Mouse (Mus musculus) E14TG2a.4 (cell line): ENCODE measurements around the gene Ascl1.

Source experiments
- H3K27me3 ChIP-seq: 2 replicates; pipeline ENCODE4 v1.6.1; 2014; ENCODE audit warnings: low read length, control low read depth; ENCODE audit not compliant: insufficient read depth
- H3K36me3 ChIP-seq: 2 replicates; pipeline ENCODE4 v1.6.1; 2014; ENCODE audit warnings: low read length, control low read depth; ENCODE audit not compliant: insufficient read depth
- H3K4me1 ChIP-seq: replicated peaks from 2 replicates; pipeline ENCODE4 v1.6.1; 2014; ENCODE audit warnings: low read depth, low read length, control low read depth
- H3K4me3 ChIP-seq: replicated peaks from 2 replicates; pipeline ENCODE4 v1.5.1; 2014; ENCODE audit warnings: mild to moderate bottlenecking, low read length
- H3K9me3 ChIP-seq: 2 replicates; pipeline ENCODE4 v1.6.1; 2014; ENCODE audit warnings: low read length, control low read depth
- CTCF ChIP-seq: conservative IDR thresholded peaks from 2 replicates; pipeline ENCODE4 v1.5.1; 2014; ENCODE audit warnings: low read length
- NANOG ChIP-seq: IDR thresholded peaks from 2 replicates; pipeline ENCODE4 v1.6.1; 2014; ENCODE audit warnings: borderline replicate concordance, low read length, mixed read lengths
- POU5F1 ChIP-seq: IDR thresholded peaks from 2 replicates; pipeline ENCODE4 v1.6.1; 2014; ENCODE audit warnings: low read length, borderline replicate concordance

Ascl1 gene

DNA sequence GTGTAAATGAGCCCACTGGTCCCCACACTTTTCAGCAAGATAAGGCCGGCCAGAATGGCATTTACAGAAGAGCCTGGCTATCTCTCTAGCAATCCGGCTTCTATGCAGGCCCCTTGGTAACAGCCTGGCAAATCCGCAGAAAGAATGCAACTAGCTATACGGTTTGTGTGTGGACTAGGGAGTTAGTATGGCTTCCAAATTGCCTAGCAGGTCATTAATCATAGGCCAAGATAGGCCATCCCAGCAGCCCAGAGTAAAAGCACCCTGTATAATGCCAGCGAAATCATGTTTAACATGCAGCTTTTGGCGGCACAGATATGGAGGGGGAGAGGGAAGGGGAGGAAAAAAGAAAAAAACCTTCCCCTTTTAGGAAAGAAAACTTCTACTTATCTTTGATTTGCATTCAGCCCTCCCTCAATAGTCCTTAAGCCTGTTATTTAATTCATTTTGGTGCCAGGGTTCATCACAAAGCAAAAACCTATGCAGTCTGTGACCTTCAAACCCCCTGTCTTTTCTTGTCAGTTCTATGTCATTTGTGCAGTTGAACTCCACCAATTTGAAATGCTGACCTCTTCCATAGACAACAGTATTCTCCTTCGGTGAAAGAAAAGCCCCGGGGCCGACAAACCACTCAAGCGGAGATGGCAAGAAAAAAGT lies 19.9 kb downstream of the Ascl1 start:
- H3K4me3 ChIP-seq: no peak overlapping the region
- H3K27me3 ChIP-seq: no peaks in the 10 kb centered on the region; the same call in 1 of the 2 replicates
- no peaks in the 10 kb centered on the region for H3K9me3 ChIP-seq
- no peaks in the 10 kb centered on the region for H3K36me3 ChIP-seq
- no peak for TF ChIP-seq NANOG
- no peak for TF ChIP-seq POU5F1
- TF ChIP-seq CTCF: no peak
- H3K4me1 ChIP-seq: no peaks in the 10 kb centered on the region

GRCm38 (mm10) chr10:87450777-87451176 lies 42.7 kb downstream of the Ascl1 start:
- Histone ChIP-seq H3K9me3 (no peaks in the 10 kb centered on the region), H3K27me3 (no peaks in the 10 kb centered on the region), H3K4me1 (peaks cover 16% of the 10 kb centered on the region), H3K4me3 (no peak overlapping the region), H3K36me3 (no peaks in the 10 kb centered on the region)
- TF ChIP-seq NANOG: no peak
- TF ChIP-seq POU5F1: no peak
- TF ChIP-seq CTCF: no peak

GRCm38 (mm10) chr10:87449368-87449767 lies 44.1 kb downstream of the Ascl1 start:
- no peaks in the 10 kb centered on the region for H3K9me3 ChIP-seq
- no peak for TF ChIP-seq NANOG
- TF ChIP-seq CTCF: no peak
- TF ChIP-seq POU5F1: no peak
- no peak overlapping the region for H3K4me3 ChIP-seq
- H3K4me1 ChIP-seq: peaks cover 18% of the 10 kb centered on the region
- H3K27me3 ChIP-seq: no peaks in the 10 kb centered on the region
- H3K36me3 ChIP-seq: no peaks in the 10 kb centered on the region

DNA sequence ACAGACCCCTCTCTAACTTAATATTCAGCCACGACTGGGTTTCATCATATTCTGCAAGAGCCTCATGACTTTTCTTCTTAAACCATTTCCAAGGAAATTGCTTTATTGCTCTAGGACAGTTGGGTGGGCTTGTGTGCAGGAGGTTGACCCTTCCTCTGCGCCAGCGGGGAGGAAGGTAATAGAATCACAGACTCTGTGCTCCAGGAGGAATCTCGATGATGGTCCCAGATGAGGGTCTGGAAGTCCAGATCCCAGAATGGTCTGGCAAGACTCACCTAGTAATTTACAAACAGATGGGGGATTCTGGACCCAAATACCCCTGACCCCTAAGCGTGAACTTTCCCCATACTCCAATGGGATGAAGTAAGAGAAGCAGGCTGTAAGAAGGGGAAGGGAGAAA lies 45.2 kb downstream of the Ascl1 start:
- H3K4me1 ChIP-seq: peaks cover 30% of the 10 kb centered on the region
- peak overlapping the region; percentile 51 for H3K4me3 ChIP-seq
- no peaks in the 10 kb centered on the region for H3K27me3 ChIP-seq
- H3K36me3 ChIP-seq: no peaks in the 10 kb centered on the region
- TF ChIP-seq NANOG (no peak), CTCF (no peak), POU5F1 (no peak)
- no peaks in the 10 kb centered on the region for H3K9me3 ChIP-seq

DNA sequence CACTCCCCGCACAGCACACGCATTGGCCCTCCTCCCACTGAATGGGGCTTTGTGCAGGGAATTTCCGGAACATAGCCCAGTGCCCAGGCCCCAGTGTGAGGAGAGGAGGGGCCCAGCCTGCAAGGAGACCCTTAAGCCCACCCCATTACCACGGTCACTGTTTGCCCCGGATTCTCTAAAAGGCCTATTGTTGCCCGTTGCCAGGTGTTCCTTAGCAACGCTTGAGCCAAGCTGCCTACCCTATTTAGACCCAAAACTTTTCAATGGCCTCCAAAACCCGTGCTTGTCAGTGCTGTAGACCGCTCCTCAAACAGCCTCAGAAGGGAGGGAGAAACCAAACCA lies 45.7 kb downstream of the Ascl1 start:
- H3K27me3 ChIP-seq: no peaks in the 10 kb centered on the region
- H3K36me3 ChIP-seq: no peaks in the 10 kb centered on the region
- TF ChIP-seq POU5F1 (no peak), NANOG (no peak), CTCF (no peak)
- H3K4me1 ChIP-seq: peaks cover 31% of the 10 kb centered on the region
- H3K9me3 ChIP-seq: no peaks in the 10 kb centered on the region
- peak overlapping the region; percentile 51 for H3K4me3 ChIP-seq

- Histone ChIP-seq H3K9me3 (no peaks in the 10 kb centered on the region), H3K36me3 (no peaks in the 10 kb centered on the region), H3K4me3 (peak overlapping the region; percentile 51), H3K4me1 (peaks cover 31% of the 10 kb centered on the region), H3K27me3 (no peaks in the 10 kb centered on the region)
- TF ChIP-seq POU5F1: no peak
- TF ChIP-seq CTCF: no peak
These were observed 46.4 kb downstream of the Ascl1 start for GRCm38 (mm10) chr10:87446829-87447753.

DNA sequence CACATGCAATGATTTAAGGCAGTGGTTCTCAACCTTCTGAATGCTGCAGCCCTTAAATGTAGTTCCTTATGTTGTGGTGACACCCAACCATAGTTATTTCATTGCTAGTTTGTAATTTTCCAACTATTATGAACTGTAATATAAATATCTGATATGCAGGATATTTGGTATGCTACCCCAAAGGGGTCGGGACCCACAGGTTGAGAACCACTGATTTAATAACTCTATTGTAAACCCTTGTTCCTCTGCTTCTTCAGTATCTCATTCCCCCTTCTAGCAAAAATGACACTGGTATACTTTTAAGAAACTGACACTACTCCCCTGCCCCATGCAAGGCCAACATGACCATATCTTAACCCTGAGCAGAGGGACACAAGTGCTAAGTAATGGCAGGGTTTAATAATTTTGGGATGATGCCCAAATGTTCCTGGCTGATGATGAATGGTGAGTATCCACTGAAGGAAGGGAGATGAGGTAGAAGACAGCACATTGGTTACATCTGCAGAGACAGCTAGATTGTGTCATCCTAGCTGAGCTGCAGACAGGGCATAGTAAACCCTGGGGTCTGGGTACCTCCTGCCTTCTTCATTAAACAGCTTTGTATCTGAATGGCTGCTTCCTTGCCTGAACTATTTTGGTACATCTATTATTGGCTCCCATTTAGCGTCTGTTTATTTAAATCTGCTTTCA lies 47.2 kb downstream of the Ascl1 start:
- no peak for TF ChIP-seq CTCF
- TF ChIP-seq NANOG: no peak
- TF ChIP-seq POU5F1: no peak
- no peaks in the 10 kb centered on the region for H3K36me3 ChIP-seq
- H3K9me3 ChIP-seq: no peaks in the 10 kb centered on the region
- peaks cover 31% of the 10 kb centered on the region for H3K4me1 ChIP-seq
- no peaks in the 10 kb centered on the region for H3K27me3 ChIP-seq
- no peak overlapping the region for H3K4me3 ChIP-seq
